Comparison of ENCODE assay signal across 31 mouse cellular contexts in the genomic region with DNA sequence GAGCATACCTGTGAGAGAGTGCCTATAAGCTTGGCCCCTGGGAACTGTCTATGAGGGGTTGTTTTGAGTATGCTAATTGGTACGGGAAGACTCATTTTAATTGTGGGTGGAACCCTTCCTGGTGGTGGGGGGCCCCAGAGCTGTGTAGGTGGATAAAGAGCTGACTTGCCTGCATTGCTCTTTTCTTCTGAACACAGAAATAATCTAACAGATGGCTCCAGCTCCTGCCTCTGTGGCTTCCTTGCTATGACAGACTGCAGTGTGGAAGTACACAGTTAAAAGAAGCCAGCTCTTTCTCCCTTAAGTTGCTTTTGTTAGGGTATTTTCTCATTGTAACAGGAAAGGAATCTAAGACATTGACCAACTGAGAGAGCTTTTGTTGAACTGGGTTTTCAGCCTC.
A peak's percentile ranks its signal among the peaks of the same experiment; 100 is the strongest.
DNase-seq lines count a peak whose midpoint lies in the region; ATAC-seq and TF ChIP-seq lines count a peak whose summit lies in the region.
"Had no signal": no experiment of that assay in that cellular context is flagged by ENCODE, and none has a peak within 500 bp of the region (broad histone marks: within the 10 kb centered on the region; RNA-seq: fewer than 3 reads in every experiment).

No protein-coding gene starts in this region.

- no peak overlapping the region for H3K4me3 ChIP-seq in midbrain, embryonic 11.5 days (ENCODE audit: low read depth, low read length)
- no peak overlapping the region for H3K4me3 ChIP-seq in midbrain, postnatal 0 days (ENCODE audit: low read depth, low read length)
- no peak overlapping the region for H3K4me3 ChIP-seq in limb, embryonic 10.5 days
- H3K4me3 ChIP-seq: embryonic facial prominence, embryonic 15.5 days; heart, embryonic 10.5 days; heart, embryonic 15.5 days; kidney, embryonic 15.5 days; left cerebral cortex, adult 2 months; limb, embryonic 13.5 days; lung, embryonic 15.5 days; midbrain, embryonic 10.5 days; myocyte had no signal

- H3K27me3 ChIP-seq in midbrain, embryonic 11.5 days (ENCODE audit: control insufficient read depth, insufficient read depth, low read length): no peaks in the 10 kb centered on the region
- H3K27me3 ChIP-seq in midbrain, postnatal 0 days (ENCODE audit: insufficient read depth, low read length): no peaks in the 10 kb centered on the region
- H3K27me3 ChIP-seq in limb, embryonic 10.5 days (ENCODE audit: low read depth, poor library complexity, severe bottlenecking): no peaks in the 10 kb centered on the region
- H3K27me3 ChIP-seq: embryonic facial prominence, embryonic 15.5 days; heart, embryonic 15.5 days; kidney, embryonic 15.5 days; limb, embryonic 13.5 days; lung, embryonic 15.5 days had no signal

- no peak for DNase-seq in frontal cortex, postnatal 10 days (ENCODE audit: low spot score in 2 of 2)
- DNase-seq in midbrain, embryonic 11.5 days (ENCODE audit: low spot score, missing footprints): peak; percentile 28
- DNase-seq in midbrain, postnatal 0 days (ENCODE audit: low spot score): no peak
- DNase-seq in brain, adult 2 months (ENCODE audit: low read depth, low spot score): peak; percentile 72
- DNase-seq in limb, embryonic 10.5 days (ENCODE audit: low spot score): no peak
- no peak for DNase-seq in thymus, postnatal 25 days
- DNase-seq: adrenal gland, postnatal 14 days; cerebellum, adult 18-20 months; cerebellum, postnatal 10 days; gastrocnemius, postnatal 25 days; heart, adult 11 months; kidney, adult 18-20 months; kidney, postnatal 25 days; retina, postnatal 1 day; thymus, adult 18-20 months; thymus, postnatal 4 days had no signal

- TF ChIP-seq CTCF in midbrain, postnatal 0 days (IDR thresholded peaks at IDR 0.05): no peak

- H3K9ac ChIP-seq in midbrain, embryonic 11.5 days (ENCODE audit: low read length): no peak overlapping the region
- H3K9ac ChIP-seq in midbrain, postnatal 0 days (replicated peaks; ENCODE audit: low read length, poor library complexity, severe bottlenecking): no peak overlapping the region
- H3K9ac ChIP-seq: embryonic facial prominence, embryonic 15.5 days; heart, embryonic 15.5 days; kidney, embryonic 15.5 days; limb, embryonic 13.5 days; lung, embryonic 15.5 days had no signal

- ATAC-seq in frontal cortex, adult (ENCODE audit: low TSS enrichment): peak; percentile 88
- ATAC-seq in midbrain, embryonic 11.5 days (ENCODE audit: low FRiP score): no peak
- no peak for ATAC-seq in midbrain, postnatal 0 days (ENCODE audit: low FRiP score)
- ATAC-seq: CD4-positive, CD25-positive, alpha-beta regulatory T cell, adult 4 months; forebrain, embryonic 16.5 days; hindbrain, embryonic 16.5 days; midbrain, embryonic 16.5 days had no signal

- no peak overlapping the region for H3K27ac ChIP-seq in midbrain, embryonic 11.5 days (ENCODE audit: low read depth, low read length)
- H3K27ac ChIP-seq in midbrain, postnatal 0 days (ENCODE audit: low read depth, low read length): no peak overlapping the region
- H3K27ac ChIP-seq in limb, embryonic 10.5 days: peak overlapping the region; percentile 14; the same call in 1 of the 2 replicates
- H3K27ac ChIP-seq: embryonic facial prominence, embryonic 15.5 days; heart, embryonic 10.5 days; heart, embryonic 15.5 days; kidney, embryonic 15.5 days; left cerebral cortex, adult 2 months; limb, embryonic 13.5 days; lung, embryonic 15.5 days; midbrain, embryonic 10.5 days had no signal

- no peaks in the 10 kb centered on the region for H3K36me3 ChIP-seq in midbrain, embryonic 11.5 days (ENCODE audit: control insufficient read depth, insufficient read depth, low read length)
- H3K36me3 ChIP-seq in midbrain, postnatal 0 days (ENCODE audit: insufficient read depth, low read length): no peaks in the 10 kb centered on the region
- H3K36me3 ChIP-seq in limb, embryonic 10.5 days: no peaks in the 10 kb centered on the region
- H3K36me3 ChIP-seq: embryonic facial prominence, embryonic 15.5 days; heart, embryonic 10.5 days; heart, embryonic 15.5 days; kidney, embryonic 15.5 days; limb, embryonic 13.5 days; lung, embryonic 15.5 days; midbrain, embryonic 10.5 days had no signal

- H3K4me2 ChIP-seq in midbrain, embryonic 11.5 days: no peak overlapping the region
- no peak overlapping the region for H3K4me2 ChIP-seq in midbrain, postnatal 0 days (ENCODE audit: low read depth, low read length, poor library complexity, severe bottlenecking)
- H3K4me2 ChIP-seq: embryonic facial prominence, embryonic 15.5 days; heart, embryonic 15.5 days; kidney, embryonic 15.5 days; limb, embryonic 13.5 days; liver, embryonic 11.5 days; lung, embryonic 15.5 days had no signal

- H3K4me1 ChIP-seq in midbrain, embryonic 11.5 days (ENCODE audit: control insufficient read depth, insufficient read depth, low read length): no peaks in the 10 kb centered on the region
- H3K4me1 ChIP-seq in midbrain, postnatal 0 days (ENCODE audit: insufficient read depth, low read length): 0 out of 2 replicates have a peak, but pooled peaks cover 3% of the 10 kb centered on the region
- H3K4me1 ChIP-seq in limb, embryonic 10.5 days: peaks cover 44% of the 10 kb centered on the region
- H3K4me1 ChIP-seq: lung, embryonic 15.5 days had no signal

- no peaks in the 10 kb centered on the region; the same call in 1 of the 2 replicates for H3K9me3 ChIP-seq in midbrain, embryonic 11.5 days (ENCODE audit: control insufficient read depth, low read length)
- no peaks in the 10 kb centered on the region for H3K9me3 ChIP-seq in midbrain, postnatal 0 days (ENCODE audit: low read length)
- no peaks in the 10 kb centered on the region for H3K9me3 ChIP-seq in limb, embryonic 10.5 days (replicated peaks)
- H3K9me3 ChIP-seq: heart, embryonic 15.5 days; kidney, embryonic 15.5 days; limb, embryonic 13.5 days; lung, embryonic 15.5 days had no signal

- 65% methylated on average over 1 of the region's 1 CpGs for WGBS in midbrain, embryonic 11.5 days
- WGBS in midbrain, postnatal 0 days: 71% methylated on average over 1 of the region's 1 CpGs
- 63% methylated on average over 1 of the region's 1 CpGs for WGBS in limb, embryonic 10.5 days

Comparison
In these comparisons a context has a peak if more than half of its experiments do, and no peak if none do; other contexts are left out.
1. DNase-seq: peak in midbrain, embryonic 11.5 days (single experiment) and brain, adult 2 months (single experiment); none in frontal cortex, postnatal 10 days (0 of 2), midbrain, postnatal 0 days (single experiment), limb, embryonic 10.5 days (single experiment) and thymus, postnatal 25 days (single experiment).